Mouse (Mus musculus) left cerebral cortex, postnatal 4 days (tissue): ENCODE results near the gene Zbtb8b. TPM values are rescaled to one million over a fixed set of nuclear protein-coding genes. Genes with fewer than 3 reads are reported as not detected.
A peak's percentile ranks its signal among the peaks of the same experiment; 100 is the strongest.
"Not testable (repeated sequence)": the region's sequence is repeated elsewhere in the genome, so short reads cannot be mapped to it uniquely, and the experiment has no call there.

Experiments
- DNase-seq: peaks from one replicate; pipeline ENCODE4 v3.0.0-alpha.2; 2022
- intact Hi-C: fragments of 180-260 bp; cut with DNase I; formaldehyde crosslinking; loops from one replicate; pipeline ENCODE4 v1.15.1; 2025
- total RNA-seq, 2 experiments: library from RNA; stranded (reverse); gene quantifications; 2 replicates each; pipeline ENCODE4 v1.2.3; 2021

Zbtb8b gene
- total RNA-seq, 2 experiments from 2014 or later = 6.3 to 6.6 TPM

DNA sequence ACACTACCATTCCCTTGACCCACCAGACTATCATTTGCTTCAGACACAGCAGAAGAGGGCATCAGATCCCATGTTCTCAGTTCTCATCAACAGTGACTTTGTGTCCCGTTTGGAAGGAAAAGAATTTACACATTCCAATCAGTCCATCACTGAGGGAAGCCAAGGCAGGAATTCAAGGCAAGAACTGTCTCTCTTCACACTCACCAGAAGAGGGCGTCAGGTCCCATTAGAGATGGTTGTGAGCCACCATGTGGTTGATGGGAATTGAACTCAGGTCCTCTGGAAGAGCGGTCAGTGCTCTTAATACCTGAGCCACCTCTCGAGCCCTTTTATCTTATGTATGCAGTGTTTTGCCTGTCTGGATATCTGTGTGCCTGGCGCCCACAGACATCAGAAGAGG lies 22.3 kb downstream of the Zbtb8b start:
- intact Hi-C loops = no loop called here
- no peak for DNase-seq

DNA sequence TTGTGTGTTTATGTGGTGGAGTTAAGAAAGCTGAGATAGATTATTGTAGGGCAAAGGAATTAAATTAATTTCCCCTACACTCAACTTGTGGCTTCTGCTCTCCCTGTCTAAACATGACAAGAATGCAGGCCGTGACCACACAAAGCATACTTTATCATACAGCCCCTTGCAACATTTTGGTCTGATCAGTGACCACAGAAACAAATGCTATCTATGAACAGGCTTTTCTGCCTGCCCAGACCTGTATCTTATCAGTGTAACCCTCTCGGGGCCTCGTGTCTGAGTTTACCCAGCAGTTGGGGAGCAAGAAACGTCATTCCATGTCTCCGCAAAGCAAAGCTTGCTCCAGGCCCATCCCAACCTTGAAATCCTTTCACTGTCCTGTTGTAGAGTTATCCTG lies 24.2 kb downstream of the Zbtb8b start:
- intact Hi-C loops = no loop called here
- no peak for DNase-seq

DNA sequence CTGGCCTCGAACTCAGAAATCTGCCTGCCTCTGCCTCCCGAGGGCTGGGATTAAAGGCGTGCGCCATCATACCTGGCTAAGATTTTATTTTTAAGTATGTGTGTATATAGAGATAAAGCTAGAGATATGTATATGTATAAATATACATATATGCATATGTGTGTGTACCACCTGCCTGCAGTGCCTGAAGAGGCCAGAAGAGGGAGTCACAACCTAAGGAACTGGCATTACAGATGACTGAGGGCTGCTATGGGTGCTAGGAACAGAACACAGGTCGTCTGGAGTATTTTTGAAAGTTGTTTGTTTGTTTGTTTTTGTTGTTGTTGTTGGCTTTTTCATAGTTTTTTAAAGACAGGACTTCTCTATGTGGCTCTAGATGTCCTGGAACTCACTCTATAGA lies 24.8 kb downstream of the Zbtb8b start:
- no peak for DNase-seq
- intact Hi-C loops = no loop called here

DNA sequence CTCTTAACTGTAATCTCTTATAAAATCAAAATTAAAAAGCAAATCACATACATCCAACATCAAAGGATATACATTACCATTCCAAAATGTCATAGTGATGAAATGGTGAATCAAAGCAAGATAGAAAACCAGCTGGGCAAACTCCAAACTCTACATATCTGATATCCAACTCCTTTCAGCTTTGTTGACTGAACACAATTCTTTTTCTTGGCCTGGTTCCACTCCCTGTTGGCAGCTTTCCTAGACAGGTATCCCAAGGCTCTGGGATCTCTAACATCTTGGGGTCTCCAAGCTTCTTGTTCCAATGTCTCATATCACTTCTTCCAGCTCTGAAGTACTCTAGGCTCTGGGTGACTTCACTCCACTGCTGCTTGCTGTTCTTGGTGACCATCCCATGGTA lies 29.7 kb downstream of the Zbtb8b start:
- no peak for DNase-seq
- intact Hi-C loops = no loop called here

DNA sequence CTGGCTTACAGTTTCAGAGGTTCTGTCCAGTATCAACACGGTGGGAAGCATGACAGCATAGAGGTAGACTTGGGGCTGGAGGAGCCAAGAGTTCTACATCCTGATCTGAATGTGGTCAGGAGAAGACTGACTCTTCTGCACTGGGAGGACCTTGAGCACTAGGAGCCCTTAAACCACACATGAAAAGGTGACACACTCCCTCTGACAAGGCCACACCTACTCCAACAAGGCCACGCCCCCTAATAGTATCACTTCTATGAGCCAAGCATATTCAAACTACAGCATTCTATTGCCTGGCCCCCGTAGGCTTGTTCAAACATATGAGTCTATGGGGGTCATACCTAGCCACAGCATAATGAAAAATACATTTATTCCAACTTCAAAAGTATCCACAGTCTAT lies 30.1 kb downstream of the Zbtb8b start:
- DNase-seq, intact Hi-C loops: not testable (repeated sequence)

DNA sequence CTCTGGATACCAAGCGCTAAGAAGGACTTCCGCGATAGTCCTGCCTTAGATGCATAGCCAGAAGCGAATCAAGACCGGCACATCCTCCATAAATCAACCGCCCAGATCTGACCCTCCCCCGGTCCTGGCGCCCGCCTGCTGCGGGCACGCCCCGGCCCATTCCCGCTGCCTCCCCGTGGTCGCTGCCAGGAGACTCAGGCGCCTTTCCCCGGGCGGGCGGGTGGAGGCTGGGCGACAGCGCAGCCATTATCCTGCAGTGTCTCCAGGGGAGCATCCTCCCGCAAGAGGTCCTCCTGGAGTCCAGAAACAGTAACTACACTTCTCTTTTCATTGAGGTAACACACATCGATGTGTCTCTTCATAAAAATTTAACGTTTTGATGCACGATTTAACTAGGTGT lies 34.2 kb downstream of the Zbtb8b start:
- peak; percentile 45 for DNase-seq
- intact Hi-C loops = no loop called here

DNA sequence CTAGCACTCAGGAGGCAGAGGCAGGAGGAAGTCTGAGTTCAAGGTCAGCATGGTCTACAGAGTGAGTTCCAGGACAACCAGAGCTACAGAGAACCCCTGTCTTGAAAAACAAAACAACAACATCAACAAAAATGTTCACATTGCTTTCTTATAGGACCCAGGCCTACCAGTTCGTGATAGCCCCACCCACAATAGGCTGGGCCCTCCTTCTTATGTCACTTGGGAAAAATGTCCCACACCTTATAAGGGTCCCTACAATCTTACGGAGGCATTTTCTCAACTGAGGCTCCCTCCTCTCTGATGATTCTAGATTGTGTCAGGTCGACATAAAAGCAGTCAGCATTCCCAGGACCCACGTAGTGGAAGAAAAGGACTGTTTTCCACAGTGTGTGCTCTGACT lies 40.8 kb downstream of the Zbtb8b start:
- DNase-seq = no peak
- intact Hi-C loops = no loop called here

DNA sequence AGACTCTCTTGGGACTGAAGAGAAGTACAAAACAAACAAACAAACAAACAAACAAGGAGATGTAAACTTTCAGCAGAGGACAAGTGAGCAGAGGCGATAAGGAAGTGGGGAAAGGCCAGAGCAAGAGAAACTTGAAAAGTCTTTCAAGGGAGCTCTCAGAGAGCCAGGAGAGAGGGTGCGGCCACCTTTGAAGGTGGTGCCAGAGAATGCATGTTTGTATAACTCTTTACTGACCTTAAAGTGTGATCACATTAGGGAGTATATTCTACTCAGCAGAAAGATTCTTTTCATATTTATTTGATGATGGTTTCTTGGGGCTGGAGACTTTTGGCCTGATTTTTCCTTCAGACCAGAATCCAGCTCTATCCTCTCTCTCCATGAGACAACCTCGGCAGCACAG lies 43.7 kb downstream of the Zbtb8b start:
- no peak for DNase-seq
- intact Hi-C loops = no loop called here

DNA sequence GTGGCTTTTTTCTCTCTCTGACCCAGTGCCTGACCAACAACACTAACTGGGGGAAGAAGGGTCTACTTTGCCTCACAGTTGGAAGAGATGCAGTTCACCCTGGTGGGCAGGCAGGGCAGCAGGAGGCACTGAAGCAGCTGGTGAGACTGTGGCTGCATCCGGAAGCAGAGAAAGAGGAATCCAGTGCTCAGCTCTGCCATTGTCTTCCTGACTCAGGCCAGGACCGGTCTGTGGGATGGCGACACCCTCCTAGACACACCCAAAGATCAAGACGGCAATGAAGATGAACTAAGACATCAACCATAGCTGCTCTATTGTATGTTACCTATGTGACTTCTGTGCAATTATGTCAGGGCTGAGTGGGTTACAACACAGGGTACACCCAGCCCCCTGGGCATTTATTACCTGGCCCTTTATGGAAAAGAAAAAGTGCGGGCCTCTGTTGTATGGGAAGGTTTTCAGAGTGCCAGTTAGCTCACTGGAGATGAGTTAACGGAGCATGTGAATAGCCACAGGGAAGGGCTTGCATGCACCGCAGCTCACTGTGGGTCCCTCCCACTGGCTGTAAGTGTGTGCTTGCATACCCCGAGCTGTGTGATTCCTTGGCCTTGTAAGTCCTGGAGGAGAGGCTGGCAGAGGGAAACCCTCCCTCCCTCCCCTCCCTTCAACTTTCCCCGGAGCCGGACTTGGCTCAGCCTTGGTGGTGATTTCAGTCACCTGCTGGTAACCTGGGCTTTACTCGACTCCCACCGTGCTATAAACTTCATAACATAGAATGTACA lies 46.4 kb downstream of the Zbtb8b start:
- intact Hi-C loops = no loop called here
- no peak for DNase-seq

DNA sequence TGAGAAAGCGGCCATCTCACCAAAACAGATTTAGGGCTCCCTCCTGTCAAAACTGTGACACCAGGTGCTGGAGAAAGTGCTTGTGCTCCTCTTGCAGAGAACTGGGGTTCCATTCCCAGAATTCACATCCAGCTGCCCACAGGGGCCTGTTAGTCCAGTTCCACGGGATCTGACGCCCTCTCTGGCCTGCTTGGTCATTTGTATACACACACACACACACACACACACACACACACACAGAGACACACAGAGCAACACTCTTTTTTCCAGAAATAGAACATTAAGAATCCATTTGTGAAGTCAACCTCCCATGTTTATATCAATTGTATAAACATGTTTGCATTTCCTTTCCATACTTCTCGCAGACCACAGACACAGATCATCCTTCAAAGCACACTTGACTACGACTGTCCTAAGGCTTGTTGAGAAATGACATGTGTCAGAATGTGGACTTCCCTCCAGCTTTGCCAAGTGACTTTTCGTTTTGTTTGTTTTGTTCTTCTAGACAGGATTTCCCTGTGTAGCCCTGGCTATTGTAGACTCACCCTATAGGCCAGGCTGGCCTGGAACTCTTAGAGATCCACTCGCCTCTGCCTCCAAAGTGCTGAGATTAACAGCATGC lies 49.6 kb downstream of the Zbtb8b start:
- intact Hi-C loops = no loop called here
- no peak for DNase-seq

DNA sequence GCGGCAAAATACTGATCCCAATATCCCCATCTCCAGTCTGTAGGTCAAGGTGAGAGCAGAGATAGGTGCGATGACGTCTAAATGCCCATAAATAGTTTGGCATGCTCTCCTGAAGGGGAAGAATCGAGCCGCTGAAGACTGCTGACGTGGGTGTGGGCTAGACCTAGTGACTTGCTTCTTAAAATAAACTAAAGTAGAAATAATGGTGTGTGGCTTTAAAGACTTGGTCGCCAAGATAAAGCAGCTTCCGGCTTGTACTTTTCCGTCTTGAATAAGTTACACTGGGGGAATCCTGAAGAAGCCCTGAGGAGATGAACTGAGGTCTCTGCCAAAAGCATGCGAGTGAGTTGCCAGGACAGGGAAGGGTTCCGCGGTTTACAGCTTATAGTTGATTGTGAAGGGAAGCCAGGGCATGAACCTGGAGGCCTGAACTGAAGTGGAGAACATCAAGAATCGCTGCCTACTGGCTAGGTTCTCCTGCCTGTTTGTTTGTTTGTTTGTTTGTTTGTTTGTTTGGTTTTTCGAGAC lies 50.4 kb downstream of the Zbtb8b start:
- intact Hi-C loops = no loop called here

DNA sequence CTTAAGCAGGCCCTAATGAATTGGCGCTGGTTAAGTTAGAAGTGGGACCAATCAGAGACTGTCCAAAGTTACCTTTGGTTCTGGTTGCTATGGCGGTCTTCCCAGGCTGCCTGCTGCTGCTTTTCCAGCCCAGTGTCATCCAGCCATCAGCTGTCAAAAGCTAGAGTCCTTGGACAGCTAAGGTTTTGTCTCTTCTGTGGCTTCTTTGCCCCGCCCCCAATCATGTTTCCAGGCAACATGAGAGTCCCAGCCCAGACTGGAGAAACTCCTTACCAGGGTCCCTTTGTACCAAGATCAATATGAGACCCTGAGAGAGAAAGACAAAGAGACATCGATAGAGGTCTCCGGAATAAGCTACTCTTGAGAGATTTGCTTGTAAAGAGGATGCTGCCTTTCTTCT lies 52.2 kb downstream of the Zbtb8b start:
- no peak for DNase-seq
- intact Hi-C loops = no loop called here

More for the DNA sequence above, 50.4 kb downstream of the Zbtb8b start:
- DNase-seq = no peak

DNA sequence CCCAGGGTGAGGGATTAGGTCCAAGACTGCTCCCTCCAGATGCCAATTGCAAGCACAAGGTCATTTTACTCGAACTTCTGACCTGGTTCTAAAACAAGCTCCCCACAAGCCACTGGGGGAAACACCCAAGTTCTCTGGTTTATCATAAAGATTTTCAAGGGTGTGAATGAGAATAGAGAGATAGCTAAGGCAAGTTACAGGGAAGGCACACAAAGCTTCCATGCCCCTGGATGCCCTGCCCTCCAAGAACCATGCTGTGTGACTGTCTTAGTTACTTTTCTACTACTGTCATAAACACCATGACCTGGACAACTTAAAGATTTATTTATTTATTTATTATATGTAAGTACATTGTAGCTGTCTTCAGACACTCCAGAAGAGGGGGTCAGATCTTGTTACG lies 53.7 kb downstream of the Zbtb8b start:
- intact Hi-C loops = no loop called here
- no peak for DNase-seq

DNA sequence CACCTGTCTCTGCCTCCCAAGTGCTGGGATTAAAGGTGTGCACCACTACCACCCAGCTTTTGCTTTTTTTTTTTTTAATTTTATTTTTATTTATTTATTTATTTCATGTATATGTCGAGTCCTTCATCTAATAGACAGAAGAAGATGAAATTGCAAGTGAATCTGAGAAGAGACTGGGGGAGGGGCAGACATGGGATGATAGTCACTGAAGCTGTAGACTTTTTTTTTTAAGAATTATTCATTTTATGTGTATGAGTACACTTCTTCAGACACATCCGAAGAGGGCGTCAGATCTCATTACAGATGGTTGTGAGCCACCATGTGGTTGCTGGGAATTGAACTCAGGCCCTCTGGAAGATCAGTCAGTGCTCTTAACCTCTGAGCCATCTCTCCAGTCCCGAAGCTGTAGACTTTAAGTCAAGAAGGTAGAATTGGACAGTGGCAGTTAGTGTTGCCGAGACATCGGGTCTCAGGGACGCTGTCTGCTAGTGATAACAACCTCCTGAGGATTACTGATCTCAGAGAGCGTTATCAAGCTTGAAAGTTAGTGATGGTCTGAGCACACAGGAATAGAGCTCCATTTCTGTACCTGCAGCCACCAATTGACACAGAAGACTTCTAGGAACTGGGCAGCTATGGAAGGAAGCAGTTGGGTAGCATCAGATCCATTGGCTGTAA lies 54.2 kb downstream of the Zbtb8b start:
- DNase-seq = no peak
- intact Hi-C loops = no loop called here

DNA sequence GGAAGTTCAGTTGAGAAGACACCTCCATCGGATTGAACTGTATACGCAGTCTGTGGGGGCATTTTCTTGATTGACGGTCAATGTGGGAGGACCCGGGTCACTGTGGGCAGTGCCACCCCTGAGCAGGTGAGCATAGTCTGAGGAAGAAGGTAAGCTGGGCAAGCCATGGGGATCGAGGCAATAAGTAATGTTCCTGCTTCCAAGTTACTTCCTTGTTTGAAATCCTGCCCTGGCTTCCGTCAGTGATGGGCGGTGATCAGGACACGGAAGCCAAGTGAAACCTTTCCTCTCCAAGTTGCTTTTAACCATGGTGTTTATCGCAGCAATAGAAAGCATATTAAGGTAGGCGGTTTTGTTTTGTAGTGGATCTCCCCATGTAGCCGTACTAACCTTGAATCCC lies 55.0 kb downstream of the Zbtb8b start:
- DNase-seq = no peak
- intact Hi-C loops = no loop called here

DNA sequence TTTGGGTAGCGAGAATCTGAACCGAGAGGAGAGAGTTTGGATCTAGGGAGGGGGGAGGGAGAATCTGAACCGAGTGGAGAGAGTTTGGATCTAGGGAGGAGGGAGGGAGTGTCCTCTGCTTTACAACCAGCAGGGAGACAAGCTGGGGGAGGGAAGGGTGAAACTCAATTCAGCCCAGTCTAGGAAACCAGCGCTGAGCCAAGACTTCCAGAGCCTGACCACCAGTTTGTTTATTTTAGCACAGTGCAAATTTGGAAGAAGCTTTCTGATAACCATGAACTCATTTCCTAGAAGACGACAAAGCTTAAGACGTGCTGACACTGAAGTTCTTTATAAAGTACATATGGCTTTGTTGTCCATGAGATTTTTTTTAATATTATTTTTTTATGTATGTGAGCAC lies 56.2 kb downstream of the Zbtb8b start:
- no peak for DNase-seq
- intact Hi-C loops = no loop called here

DNA sequence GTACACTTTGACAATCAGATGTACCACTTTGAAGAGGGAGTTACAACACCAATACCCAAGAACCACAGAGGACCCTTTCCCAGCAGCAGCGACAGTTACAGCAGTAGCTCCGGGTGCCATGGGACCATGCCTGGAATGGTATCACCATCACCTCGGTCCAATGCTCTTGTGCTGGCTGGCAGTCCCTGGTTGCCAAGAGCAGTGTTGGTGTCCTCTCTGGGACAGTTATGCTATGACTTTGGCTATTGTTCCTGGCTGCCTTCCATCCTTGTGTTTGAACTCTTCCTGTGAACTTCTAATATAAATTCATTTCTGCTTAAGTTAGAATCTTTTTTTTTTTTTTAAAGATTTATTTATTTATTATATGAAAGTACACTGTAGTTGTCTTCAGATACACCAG lies 57.1 kb downstream of the Zbtb8b start:
- DNase-seq = no peak
- intact Hi-C loops = no loop called here

DNA sequence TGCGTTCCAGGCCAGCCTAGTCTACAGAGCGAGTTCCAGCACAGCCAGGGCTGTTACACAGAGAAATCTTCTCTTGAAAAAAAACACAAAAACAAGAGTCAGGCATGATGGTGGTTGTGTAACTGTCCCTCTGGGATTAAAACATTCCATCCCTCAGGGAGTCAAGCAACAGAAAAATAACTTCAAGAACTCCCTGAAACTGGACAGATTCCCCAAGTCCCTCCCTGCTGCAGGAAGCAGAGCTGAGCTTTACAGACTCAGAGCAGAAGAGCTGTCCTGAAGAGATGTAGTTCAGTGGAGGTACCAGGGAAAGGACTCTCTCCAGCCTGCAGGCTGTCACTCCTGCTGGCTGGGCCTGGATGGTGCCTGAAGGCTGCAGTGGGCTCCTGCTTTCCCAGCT lies 58.2 kb downstream of the Zbtb8b start:
- intact Hi-C loops = no loop called here
- no peak for DNase-seq

DNA sequence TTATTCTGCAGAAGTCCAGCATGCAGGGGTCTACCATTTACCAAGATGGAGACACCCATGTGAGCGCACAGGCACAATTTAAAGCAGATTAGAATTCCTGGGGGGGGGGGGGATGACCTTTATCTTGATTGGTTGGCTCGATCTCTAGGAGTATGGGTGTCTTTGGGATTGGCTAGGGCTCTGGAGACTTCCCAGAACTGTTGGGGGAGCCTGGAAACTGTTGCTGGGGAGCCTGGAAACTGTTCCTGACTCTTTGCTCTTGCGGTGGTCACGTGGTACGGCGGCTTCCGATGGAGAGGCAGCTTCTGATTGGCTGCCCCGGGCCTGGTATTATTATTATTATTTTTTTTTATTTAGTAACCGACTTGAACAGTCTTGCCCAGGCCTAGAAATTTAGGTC lies 58.6 kb downstream of the Zbtb8b start:
- no peak for DNase-seq
- intact Hi-C loops = no loop called here

DNA sequence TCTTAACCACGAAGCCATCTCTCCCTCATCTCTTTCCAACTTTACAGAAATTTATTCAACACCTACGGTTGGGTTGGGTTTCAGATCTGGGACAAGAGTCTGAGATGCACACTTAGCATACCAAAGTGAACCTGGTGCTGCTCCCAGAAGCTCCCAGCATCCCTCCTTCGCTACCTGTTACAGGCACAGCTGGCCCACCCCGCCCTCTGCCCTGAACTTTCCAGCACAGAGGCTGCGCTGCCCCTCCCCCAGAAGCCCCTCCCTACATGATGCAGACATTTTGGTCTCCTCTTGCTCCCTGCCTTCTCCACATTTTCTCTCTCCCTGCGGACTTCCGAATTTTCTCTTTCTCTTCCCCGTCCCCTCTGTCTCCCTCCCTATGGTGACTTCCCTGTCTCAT lies 59.5 kb downstream of the Zbtb8b start:
- intact Hi-C loops = no loop called here
- no peak for DNase-seq

DNA sequence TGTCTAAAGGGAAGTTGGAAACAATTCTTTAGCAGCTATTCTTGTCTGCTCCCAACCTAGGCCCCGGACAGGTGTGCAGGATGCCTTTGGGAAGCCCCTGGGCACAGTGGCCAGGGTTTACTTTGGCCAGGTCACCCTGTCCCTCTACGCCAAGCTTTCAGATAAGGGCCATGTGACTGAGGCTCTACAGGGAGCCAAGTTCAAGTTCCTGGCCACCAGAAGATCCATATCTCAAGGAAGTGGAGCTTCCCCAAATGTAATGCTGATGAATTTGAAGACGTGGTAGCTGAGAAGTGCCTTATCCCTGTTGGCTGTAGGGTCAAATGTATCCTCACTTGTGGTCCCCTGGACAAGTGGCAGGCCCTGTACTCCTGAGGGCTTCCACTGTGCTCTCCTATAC lies 60.8 kb downstream of the Zbtb8b start:
- intact Hi-C loops = loop anchor here (10.0 kb wide), 1 partner anchor 75 kb away; no protein-coding TSS in a partner anchor

More for the DNA sequence above, 60.8 kb downstream of the Zbtb8b start:
- DNase-seq = no peak
